Mouse (Mus musculus) cortical plate, adult 2 months (tissue): ENCODE measurements at regions not wholly inside any gene's neighbourhood (a gene's known extent, or its start where the extent isn't known, plus 50 kb on each side); places are given as distances from the start of the nearest gene placed in this dataset.

Source experiments
- CTCF ChIP-seq: fragments of 200-500 bp; IDR thresholded peaks from 2 replicates; pipeline ENCODE4 v1.5.1; 2011; ENCODE audit warnings: mild to moderate bottlenecking, control low read depth, low read length; ENCODE audit not compliant: insufficient read depth; ENCODE audit errors: extremely low read depth
- POLR2A ChIP-seq: fragments of 200-500 bp; IDR thresholded peaks from 2 replicates; pipeline ENCODE4 v1.6.1; 2011; ENCODE audit warnings: mild to moderate bottlenecking, low read length, control low read depth; ENCODE audit not compliant: insufficient read depth; ENCODE audit errors: extremely low read depth

DNA sequence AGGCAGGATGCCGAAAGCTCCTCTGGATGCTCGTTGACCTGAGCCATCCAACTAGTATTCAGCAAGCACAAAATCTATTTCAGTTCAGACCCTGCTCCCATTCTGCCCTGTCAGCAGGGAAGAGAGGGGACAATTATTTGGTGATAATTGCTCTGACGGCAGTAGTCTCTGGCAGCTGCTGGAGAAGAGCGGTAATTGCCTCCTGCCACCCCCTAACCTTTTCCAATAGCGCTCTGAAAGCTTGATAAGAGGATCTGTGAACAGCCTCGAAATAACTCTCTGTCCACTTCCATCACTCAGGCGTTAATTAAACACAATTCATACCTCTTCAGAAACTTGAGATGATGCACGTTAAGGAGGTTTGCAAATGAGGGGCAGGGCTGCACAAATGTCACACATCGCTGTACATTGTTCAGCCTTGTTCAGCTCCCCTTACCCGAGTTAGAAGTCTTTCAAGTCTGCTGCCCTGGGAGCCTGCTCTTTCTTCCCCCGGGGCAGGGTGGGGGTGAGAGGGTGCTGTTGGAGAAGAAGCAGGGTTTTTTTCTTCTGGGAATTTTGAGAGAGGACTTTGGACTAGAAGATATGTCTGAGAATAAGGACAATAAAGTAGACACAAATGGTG, 182.2 kb upstream of the Map3k1 start:
- no peak for TF ChIP-seq CTCF
- TF ChIP-seq POLR2A, result no peak
